Mouse (Mus musculus) embryonic facial prominence, embryonic 11.5 days (tissue): Measurements from ENCODE around the gene Gm49320. TPM values are rescaled to one million over a fixed set of nuclear protein-coding genes. Genes with fewer than 3 reads are reported as not detected.

Experiments used
- ATAC-seq: fragments of 200-750 bp; cut with Nextera tagmentation; replicated peaks from 2 replicates; pipeline ENCODE4 v1.8.0; 2017; ENCODE audit warnings: low read depth; ENCODE audit not compliant: insufficient number of reproducible peaks, low FRiP score, low TSS enrichment
- DNase-seq: peaks from one replicate; pipeline ENCODE4 v3.0.0-alpha.2; 2015; ENCODE audit warnings: low spot score
- H3K27ac ChIP-seq: fragments of 300-500 bp; sonication (generic); replicated peaks from 2 replicates; pipeline ENCODE4 v1.5.1; 2014; ENCODE audit warnings: mild to moderate bottlenecking, low read depth, low read length, control low read depth
- H3K27me3 ChIP-seq: fragments of 300-500 bp; sonication (generic); 2 replicates; pipeline ENCODE4 v1.6.1; 2014; ENCODE audit warnings: mild to moderate bottlenecking, low read length, moderate library complexity, mixed read lengths; ENCODE audit not compliant: control insufficient read depth, insufficient read depth
- H3K36me3 ChIP-seq: fragments of 300-500 bp; sonication (generic); replicated peaks from 2 replicates; pipeline ENCODE4 v1.6.1; 2014; ENCODE audit warnings: low read depth, mild to moderate bottlenecking, low read length, moderate library complexity, mixed read lengths; ENCODE audit not compliant: control insufficient read depth, insufficient read depth
- H3K4me1 ChIP-seq: fragments of 300-500 bp; sonication (generic); 2 replicates; pipeline ENCODE4 v1.6.1; 2014; ENCODE audit warnings: low read length, mixed read lengths; ENCODE audit not compliant: control insufficient read depth, insufficient read depth
- H3K4me2 ChIP-seq: fragments of 300-500 bp; sonication (generic); 2 replicates; pipeline ENCODE4 v1.6.1; 2014; ENCODE audit warnings: low read depth, mild to moderate bottlenecking, control low read depth, low read length, moderate library complexity
- H3K4me3 ChIP-seq: fragments of 300-500 bp; sonication (generic); 2 replicates; pipeline ENCODE4 v1.5.1; 2014; ENCODE audit warnings: low read depth, low read length, control low read depth
- H3K9ac ChIP-seq: fragments of 300-500 bp; sonication (generic); replicated peaks from 2 replicates; pipeline ENCODE4 v1.6.1; 2014; ENCODE audit warnings: mild to moderate bottlenecking, control low read depth, low read length
- H3K9me3 ChIP-seq: fragments of 300-500 bp; sonication (generic); replicated peaks from 2 replicates; pipeline ENCODE4 v1.6.1; 2016; ENCODE audit warnings: mild to moderate bottlenecking, low read length, inconsistent platforms, mixed read lengths; ENCODE audit not compliant: control insufficient read depth
- WGBS: fragments of 180-500 bp; shearing (Covaris S2); extraction: QIAGEN DNeasy Blood & Tissue Kit; methylation state at CpG from one replicate; pipeline ENCODE4 v1.1.7; 2014; 5-methylcytosine and 5-hydroxymethylcytosine counted together
- polyA plus RNA-seq: library from polyadenylated mRNA; unstranded; fragments of >200 nt; fragmentation: Nextera tagmentation; extraction: Ambion mirVana; gene quantifications from 2 replicates; pipeline ENCODE4 v1.2.1, GENCODE M21; 2014

The Gm49320 gene
- polyA plus RNA-seq, 1 experiment from 2014 or later = 0.53 TPM

- H3K36me3 ChIP-seq = no peaks in the 10 kb centered on the region
- H3K27me3 ChIP-seq = peaks cover 31% of the 10 kb centered on the region
- no peak within 1 kb of the TSS for H3K27ac ChIP-seq
- no peaks in the 10 kb centered on the region for H3K9me3 ChIP-seq
- ATAC-seq = peak; percentile 83
- peak within 1 kb of the TSS; percentile 52 for H3K9ac ChIP-seq
- peak within 1 kb of the TSS; percentile 77 for H3K4me2 ChIP-seq
- DNase-seq = peak; percentile 66
- H3K4me1 ChIP-seq = no peaks in the 10 kb centered on the region; the same call in none of the 2 replicates
- peak within 1 kb of the TSS; percentile 47 for H3K4me3 ChIP-seq
- WGBS = 2% methylated on average over 44 of the region's 44 CpGs
These were observed 21.7 kb upstream of the Gm49320 start, which contains the start of gene Prr36 for GRCm38 (mm10) chr8:4216791-4217621. Gene Prr36, minus strand, starts transcription at chr8:4217459.

GRCm38 (mm10) chr8:4219617-4220016, 19.0 kb upstream of the Gm49320 start:
- peaks cover 25% of the 10 kb centered on the region for H3K27me3 ChIP-seq
- H3K9ac ChIP-seq = no peak overlapping the region
- no peaks in the 10 kb centered on the region for H3K9me3 ChIP-seq
- H3K36me3 ChIP-seq = no peaks in the 10 kb centered on the region
- H3K4me3 ChIP-seq = no peak overlapping the region
- H3K4me2 ChIP-seq = no peak overlapping the region
- no peak for ATAC-seq
- no peak for DNase-seq
- no peaks in the 10 kb centered on the region for H3K4me1 ChIP-seq
- WGBS = 97% methylated on average over 3 of the region's 3 CpGs
- no peak overlapping the region for H3K27ac ChIP-seq

- Histone ChIP-seq H3K4me1 (no peaks in the 10 kb centered on the region), H3K4me2 (no peak overlapping the region), H3K36me3 (no peaks in the 10 kb centered on the region), H3K4me3 (no peak overlapping the region), H3K27ac (no peak overlapping the region), H3K9me3 (no peaks in the 10 kb centered on the region), H3K9ac (no peak overlapping the region), H3K27me3 (peaks cover 12% of the 10 kb centered on the region; the same call in 1 of the 2 replicates)
- ATAC-seq (no peak), DNase-seq (no peak)
These were observed 16.6 kb upstream of the Gm49320 start for GRCm38 (mm10) chr8:4222059-4222458.

GRCm38 (mm10) chr8:4226323-4226722, 12.3 kb upstream of the Gm49320 start:
- no peak overlapping the region for H3K9ac ChIP-seq

GRCm38 (mm10) chr8:4226739-4227347, 11.8 kb upstream of the Gm49320 start, which contains the start of gene Lrrc8e:
Gene Lrrc8e, plus strand, starts transcription at chr8:4226827.
- ATAC-seq (peak; percentile 50; the same call in 1 of the 2 replicates), DNase-seq (no peak)
- Histone ChIP-seq H3K9me3 (no peaks in the 10 kb centered on the region), H3K27ac (no peak within 1 kb of the TSS), H3K4me1 (no peaks in the 10 kb centered on the region), H3K4me3 (peak within 1 kb of the TSS; percentile 18; the same call in 1 of the 2 replicates), H3K36me3 (no peaks in the 10 kb centered on the region), H3K27me3 (peaks cover 3% of the 10 kb centered on the region; the same call in 1 of the 2 replicates), H3K9ac (peak within 1 kb of the TSS; percentile 39; the same call in 1 of the 2 replicates), H3K4me2 (peak within 1 kb of the TSS; percentile 46)
- WGBS = 5% methylated on average over 31 of the region's 33 CpGs

More at GRCm38 (mm10) chr8:4226323-4226722, 12.3 kb upstream of the Gm49320 start:
- Histone ChIP-seq H3K27me3 (peaks cover 3% of the 10 kb centered on the region; the same call in 1 of the 2 replicates), H3K4me1 (no peaks in the 10 kb centered on the region), H3K4me3 (0 out of 2 replicates have a peak overlapping the region, but pooled peaks have one; percentile 18), H3K36me3 (no peaks in the 10 kb centered on the region), H3K4me2 (peak overlapping the region; percentile 46; the same call in 1 of the 2 replicates), H3K9me3 (no peaks in the 10 kb centered on the region), H3K27ac (no peak overlapping the region)
- ATAC-seq = no peak
- WGBS = 10% methylated on average over 4 of the region's 4 CpGs
- no peak for DNase-seq

- ATAC-seq = no peak
- Histone ChIP-seq H3K9ac (no peak overlapping the region), H3K27me3 (peaks cover 3% of the 10 kb centered on the region; the same call in 1 of the 2 replicates), H3K36me3 (no peaks in the 10 kb centered on the region), H3K4me3 (no peak overlapping the region), H3K4me1 (no peaks in the 10 kb centered on the region), H3K27ac (no peak overlapping the region), H3K4me2 (no peak overlapping the region), H3K9me3 (no peaks in the 10 kb centered on the region)
- no peak for DNase-seq
- 91% methylated on average over 4 of the region's 4 CpGs for WGBS
These were observed 10.7 kb upstream of the Gm49320 start for GRCm38 (mm10) chr8:4227919-4228318.

- no peak overlapping the region for H3K4me3 ChIP-seq
- H3K27me3 ChIP-seq = peaks cover 3% of the 10 kb centered on the region; the same call in 1 of the 2 replicates
- no peak overlapping the region for H3K4me2 ChIP-seq
- 78% methylated on average over 5 of the region's 5 CpGs for WGBS
- no peak for ATAC-seq
- H3K9me3 ChIP-seq = no peaks in the 10 kb centered on the region
- no peak overlapping the region for H3K27ac ChIP-seq
- H3K4me1 ChIP-seq = no peaks in the 10 kb centered on the region
- DNase-seq = no peak
- H3K36me3 ChIP-seq = no peaks in the 10 kb centered on the region
- H3K9ac ChIP-seq = no peak overlapping the region
These were observed 8.9 kb upstream of the Gm49320 start for GRCm38 (mm10) chr8:4229784-4230183.
